Mouse (Mus musculus) megakaryocyte, embryonic 14.5 days (primary cell): Measurements from ENCODE around the gene C1qb.

Experiments used
- FLI1 ChIP-seq: IDR thresholded peaks from 2 replicates; pipeline ENCODE4 v1.6.1; 2012; ENCODE audit warnings: low read length, inconsistent platforms, mixed read lengths
- GATA1 ChIP-seq: IDR thresholded peaks from 3 replicates; pipeline ENCODE4 v1.6.1; 2012; ENCODE audit warnings: mixed read lengths, low read length, inconsistent platforms, borderline replicate concordance

DNA sequence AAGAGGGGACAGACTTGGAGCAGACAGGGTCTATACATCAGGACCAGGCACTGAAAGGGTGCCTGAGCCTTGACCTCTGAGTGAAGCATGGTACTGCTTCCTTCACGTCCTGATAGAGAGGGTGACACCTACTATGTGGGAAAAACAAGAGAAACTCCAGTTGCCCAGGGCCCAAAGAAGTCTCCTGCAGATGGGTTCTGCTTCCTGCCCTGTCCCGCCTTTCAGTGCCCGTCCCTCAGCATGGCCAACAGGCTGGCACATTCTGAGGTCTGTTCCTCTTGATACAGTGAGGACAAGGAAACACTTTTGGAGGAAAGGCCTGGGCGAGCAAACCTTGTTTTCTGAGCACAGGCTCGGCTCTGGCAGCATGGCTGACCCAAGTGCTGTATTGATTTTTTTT is 1.7 kb upstream of the C1qb start:
- TF ChIP-seq FLI1 (no peak), GATA1 (no peak)
